11 mouse cellular contexts compared by ENCODE assay signal in the genomic region with DNA sequence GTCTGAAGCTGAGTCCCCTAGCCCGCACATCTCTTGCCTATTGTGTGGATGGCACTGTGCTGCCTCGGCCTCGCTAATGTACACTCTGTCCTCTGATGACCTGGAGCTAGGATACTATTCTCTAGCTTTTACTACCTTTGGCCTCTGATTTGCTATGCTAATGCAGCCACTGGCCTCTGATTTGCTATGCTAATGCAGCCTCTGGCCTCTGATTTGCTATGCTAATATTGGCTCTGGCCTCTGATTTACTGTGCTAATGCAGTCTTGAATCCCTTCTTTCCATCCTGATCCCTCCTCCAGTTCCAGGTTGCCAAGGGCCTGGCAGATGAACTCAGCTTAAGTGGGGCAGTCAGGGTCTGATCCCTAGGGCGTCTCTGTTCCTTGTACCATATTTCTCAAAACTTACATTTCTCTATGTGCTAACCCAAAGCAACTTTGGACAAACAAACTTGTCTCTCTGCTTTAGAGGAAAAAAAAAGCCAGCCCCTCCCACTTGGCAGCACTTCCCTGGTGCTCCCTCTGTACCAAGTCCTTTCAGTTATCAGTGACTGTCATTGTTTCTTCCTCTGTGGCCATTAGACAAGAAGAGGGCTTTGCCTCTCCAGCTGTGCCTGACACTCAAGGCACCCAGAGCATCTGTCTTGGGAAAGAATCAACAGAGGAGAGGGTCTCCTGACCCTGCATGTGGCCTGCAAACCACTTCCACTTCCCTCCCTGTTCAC.
A peak's percentile ranks its signal among the peaks of the same experiment; 100 is the strongest.
DNase-seq lines count a peak whose midpoint lies in the region; ATAC-seq and TF ChIP-seq lines count a peak whose summit lies in the region.
"Had no signal": no experiment of that assay in that cellular context is flagged by ENCODE, and none has a peak within 500 bp of the region (broad histone marks: within the 10 kb centered on the region; RNA-seq: fewer than 3 reads in every experiment).

No protein-coding gene starts in this region.

- no peaks in the 10 kb centered on the region for H3K36me3 ChIP-seq in testis, adult 2 months (ENCODE audit: control insufficient read depth, insufficient read depth, low read length)
- H3K36me3 ChIP-seq: heart, embryonic 15.5 days; limb, embryonic 12.5 days had no signal

- peak; percentile 28 for ATAC-seq in frontal cortex, adult (ENCODE audit: low TSS enrichment)

- peak overlapping the region; percentile 51 for H3K27ac ChIP-seq in testis, adult 2 months (ENCODE audit: control insufficient read depth, insufficient read depth, low read depth, low read length)
- H3K27ac ChIP-seq: limb, embryonic 12.5 days had no signal

- peaks cover 16% of the 10 kb centered on the region for H3K4me1 ChIP-seq in testis, adult 2 months (ENCODE audit: control insufficient read depth, insufficient read depth, low read length)

- TF ChIP-seq POLR2A in testis, adult 2 months (IDR thresholded peaks at IDR 0.05; ENCODE audit: control insufficient read depth, low read depth, low read length): no peak

- DNase-seq in frontal cortex, postnatal 36 days (ENCODE audit: low spot score in 2 of 2): no peak
- DNase-seq in retina, postnatal 1 day: peak; percentile 28
- DNase-seq in retina, embryonic 14.5 days (ENCODE audit: low spot score): no peak
- DNase-seq in kidney, postnatal 10 days: peak; percentile 62
- no peak for DNase-seq in neural tube, embryonic 10.5 days (ENCODE audit: extremely low spot score, low spot score)
- no peak for DNase-seq in thymus, postnatal 10 days (ENCODE audit: low spot score in 2 of 2)
- DNase-seq: embryo, embryonic 11 days had no signal

- TF ChIP-seq CTCF in testis, adult 2 months (IDR thresholded peaks at IDR 0.05; ENCODE audit: control insufficient read depth, insufficient read depth, insufficient replicate concordance, low read depth, low read length): no peak

- no peaks in the 10 kb centered on the region for H3K27me3 ChIP-seq in testis, adult 2 months (ENCODE audit: control insufficient read depth, insufficient read depth, low read length)
- H3K27me3 ChIP-seq: heart, embryonic 15.5 days; limb, embryonic 12.5 days had no signal

- H3K4me3 ChIP-seq in testis, adult 2 months (ENCODE audit: control insufficient read depth, low read depth, low read length): no peak overlapping the region
- H3K4me3 ChIP-seq: heart, embryonic 15.5 days; limb, embryonic 12.5 days had no signal

Comparison
In these comparisons a context has a peak if more than half of its experiments do, and no peak if none do; other contexts are left out.
1. DNase-seq: peak in retina, postnatal 1 day (single experiment) and kidney, postnatal 10 days (single experiment); none in frontal cortex, postnatal 36 days (0 of 2), retina, embryonic 14.5 days (single experiment), neural tube, embryonic 10.5 days (single experiment) and thymus, postnatal 10 days (0 of 2).